Mouse (Mus musculus) hindbrain, embryonic 10.5 days (tissue): ENCODE measurements around the gene Ptpn18. TPM values are rescaled to one million over a fixed set of nuclear protein-coding genes. Genes with fewer than 3 reads are reported as not detected.
"Not testable (repeated sequence)": the region's sequence is repeated elsewhere in the genome, so short reads cannot be mapped to it uniquely, and the experiment has no call there.

Source experiments
- DNase-seq: peaks from one replicate; pipeline ENCODE4 v3.0.0-alpha.2; 2017; ENCODE audit warnings: low spot score
- H3K27ac ChIP-seq: fragments of 300-500 bp; sonication (generic); 2 replicates; pipeline ENCODE4 v1.5.1; 2016; ENCODE audit warnings: mild to moderate bottlenecking, moderate library complexity
- H3K27me3 ChIP-seq: fragments of 300-500 bp; sonication (generic); 2 replicates; pipeline ENCODE4 v1.6.1; 2016; ENCODE audit warnings: mild to moderate bottlenecking; ENCODE audit not compliant: poor library complexity, insufficient read depth, severe bottlenecking
- H3K36me3 ChIP-seq: fragments of 300-500 bp; sonication (generic); 2 replicates; pipeline ENCODE4 v1.6.1; 2016; ENCODE audit warnings: mild to moderate bottlenecking, moderate library complexity
- H3K4me1 ChIP-seq: fragments of 300-500 bp; sonication (generic); replicated peaks from 2 replicates; pipeline ENCODE4 v1.6.1; 2016; ENCODE audit warnings: mild to moderate bottlenecking
- H3K4me3 ChIP-seq: fragments of 300-500 bp; sonication (generic); 2 replicates; pipeline ENCODE4 v1.5.1; 2016; ENCODE audit warnings: mild to moderate bottlenecking, moderate library complexity
- H3K9me3 ChIP-seq: fragments of 300-500 bp; sonication (generic); 2 replicates; pipeline ENCODE4 v1.6.1; 2016; ENCODE audit warnings: mild to moderate bottlenecking, moderate library complexity
- WGBS: fragments of 180-500 bp; shearing (Covaris S2); methylation state at CpG from one replicate; pipeline ENCODE4 v1.1.7; 2016; 5-methylcytosine and 5-hydroxymethylcytosine counted together
- polyA plus RNA-seq: library from polyadenylated mRNA; unstranded; fragments of >200 nt; fragmentation: Nextera tagmentation; extraction: Ambion mirVana; gene quantifications from 2 replicates; pipeline ENCODE4 v1.2.1, GENCODE M21; 2016

Gene Ptpn18
- polyA plus RNA-seq = 8.0 and 10.9 TPM in 2 replicates

DNA sequence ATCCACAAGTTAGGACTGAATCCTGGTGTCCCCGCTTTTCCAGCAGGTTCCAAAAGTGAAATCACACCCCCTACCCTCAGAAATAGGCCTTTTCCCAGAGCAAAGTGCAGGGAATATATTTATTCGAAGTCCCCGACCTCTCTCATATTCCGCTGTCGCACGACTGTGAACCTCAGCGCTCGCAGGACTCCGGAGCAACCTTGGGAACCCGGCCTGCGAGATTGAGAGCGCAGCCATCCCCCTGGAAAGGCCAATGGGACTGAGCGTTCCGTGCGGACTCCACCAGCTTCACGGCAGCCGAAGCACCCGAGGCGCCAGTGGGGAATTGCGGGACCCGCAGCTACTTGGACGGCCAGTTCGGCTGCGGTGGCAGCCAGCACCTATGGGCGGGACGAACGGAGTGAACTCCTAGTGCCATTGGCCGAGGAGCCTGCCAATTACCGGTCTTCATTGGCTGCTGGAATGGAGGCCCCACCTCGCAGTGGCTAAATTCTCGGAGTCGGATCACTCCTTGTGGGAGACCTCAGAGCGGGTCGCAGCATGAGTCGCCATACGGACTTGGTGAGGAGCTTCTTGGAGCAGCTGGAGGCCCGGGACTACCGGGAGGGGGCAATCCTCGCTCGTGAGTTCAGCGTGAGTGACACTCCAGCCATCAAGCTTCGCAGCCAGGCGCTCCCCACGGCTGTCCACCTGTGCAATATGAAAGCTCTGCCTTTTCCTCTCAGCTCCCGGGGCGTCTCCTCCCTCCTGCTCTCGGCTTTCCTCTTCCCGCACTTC lies at the start of gene Ptpn18:
Gene Ptpn18, plus strand, starts transcription at position 479 of the 777 bp plus-strand sequence.
- Histone ChIP-seq H3K27me3 (peaks cover 64% of the 10 kb centered on the region), H3K27ac (no peak within 1 kb of the TSS), H3K9me3 (no peaks in the 10 kb centered on the region), H3K36me3 (no peaks in the 10 kb centered on the region), H3K4me1 (peaks cover 11% of the 10 kb centered on the region), H3K4me3 (peak within 1 kb of the TSS; percentile 65)
- under 1% methylated on average over 48 of the region's 48 CpGs for WGBS
- DNase-seq = peak; percentile 93

DNA sequence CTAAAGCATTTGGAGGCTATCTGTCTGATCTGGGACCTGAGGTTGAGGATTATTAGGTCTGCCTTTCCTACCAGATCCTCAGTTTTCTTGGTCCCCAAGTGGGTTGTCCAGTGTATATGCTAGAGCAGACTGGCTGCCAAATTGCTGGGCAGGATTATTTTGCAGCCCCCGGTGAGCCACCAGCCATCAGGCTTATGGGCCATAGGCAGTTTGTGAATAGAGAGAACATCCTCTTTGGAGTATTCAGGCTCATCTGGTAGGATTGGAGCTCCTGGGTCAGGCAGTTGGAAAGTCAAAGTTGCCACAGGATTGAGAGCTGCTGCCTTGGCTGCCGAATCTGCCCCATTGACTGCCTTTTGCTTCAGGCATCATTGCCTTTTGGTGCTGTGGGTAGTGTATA lies 31.1 kb upstream of the Ptpn18 start:
- H3K9me3 ChIP-seq = peaks cover 54% of the 10 kb centered on the region
- peaks cover 33% of the 10 kb centered on the region for H3K36me3 ChIP-seq
- no peaks in the 10 kb centered on the region for H3K27me3 ChIP-seq
- peaks cover 14% of the 10 kb centered on the region; the same call in 1 of the 2 replicates for H3K4me1 ChIP-seq
- no peak overlapping the region for H3K27ac ChIP-seq
- H3K4me3 ChIP-seq = no peak overlapping the region
- WGBS = 98% methylated on average over 2 of the region's 2 CpGs
- no peak for DNase-seq

DNA sequence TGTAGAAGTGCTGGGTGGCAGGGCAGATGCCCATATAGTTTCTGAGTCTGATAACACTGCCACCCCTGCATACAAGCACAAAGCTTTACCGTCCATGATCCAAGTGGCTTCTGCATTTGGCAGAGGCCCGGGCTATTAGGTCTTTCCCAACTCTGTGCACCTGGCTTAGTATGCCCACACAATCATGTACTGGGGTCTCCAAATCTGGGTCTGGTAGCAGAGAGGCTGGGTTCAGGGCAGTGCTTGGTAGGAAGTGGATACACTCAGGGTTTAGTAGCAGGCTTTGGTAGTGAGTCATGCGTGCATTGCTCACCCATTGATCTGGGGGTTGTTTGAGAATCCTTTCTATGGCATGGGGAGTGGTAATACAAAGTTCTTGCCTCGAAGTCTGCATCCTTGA lies 30.3 kb upstream of the Ptpn18 start:
- Histone ChIP-seq H3K9me3 (peaks cover 54% of the 10 kb centered on the region), H3K27me3 (no peaks in the 10 kb centered on the region), H3K4me3 (no peak overlapping the region), H3K4me1 (peaks cover 21% of the 10 kb centered on the region; the same call in 1 of the 2 replicates), H3K36me3 (peaks cover 33% of the 10 kb centered on the region), H3K27ac (no peak overlapping the region)
- WGBS = 94% methylated on average over 4 of the region's 4 CpGs
- no peak for DNase-seq

DNA sequence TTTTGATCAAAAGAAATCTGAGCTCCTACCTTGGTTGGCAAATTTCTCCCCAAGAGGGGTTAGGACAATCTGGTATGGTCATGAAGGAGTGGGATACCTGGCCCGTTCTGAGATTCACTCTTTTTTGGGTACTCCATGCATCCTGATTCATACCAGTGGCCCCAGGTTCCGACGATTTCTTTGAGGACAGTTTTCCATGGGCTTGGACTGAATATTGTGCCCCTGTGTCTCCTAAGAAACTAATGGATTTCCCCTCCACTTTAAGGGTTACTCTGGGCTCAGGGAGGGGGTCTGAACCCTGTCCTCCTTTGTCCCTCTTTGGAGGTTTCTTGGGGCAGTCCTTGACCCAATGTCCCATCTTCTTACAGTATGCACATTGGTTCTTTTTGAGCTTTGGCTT lies 28.6 kb upstream of the Ptpn18 start:
- H3K27me3 ChIP-seq = no peaks in the 10 kb centered on the region
- WGBS = 98% methylated on average over 3 of the region's 3 CpGs
- H3K4me3 ChIP-seq = no peak overlapping the region
- H3K36me3 ChIP-seq = peaks cover 33% of the 10 kb centered on the region
- peaks cover 25% of the 10 kb centered on the region; the same call in 1 of the 2 replicates for H3K4me1 ChIP-seq
- no peak overlapping the region for H3K27ac ChIP-seq
- DNase-seq = no peak
- H3K9me3 ChIP-seq = peaks cover 54% of the 10 kb centered on the region

DNA sequence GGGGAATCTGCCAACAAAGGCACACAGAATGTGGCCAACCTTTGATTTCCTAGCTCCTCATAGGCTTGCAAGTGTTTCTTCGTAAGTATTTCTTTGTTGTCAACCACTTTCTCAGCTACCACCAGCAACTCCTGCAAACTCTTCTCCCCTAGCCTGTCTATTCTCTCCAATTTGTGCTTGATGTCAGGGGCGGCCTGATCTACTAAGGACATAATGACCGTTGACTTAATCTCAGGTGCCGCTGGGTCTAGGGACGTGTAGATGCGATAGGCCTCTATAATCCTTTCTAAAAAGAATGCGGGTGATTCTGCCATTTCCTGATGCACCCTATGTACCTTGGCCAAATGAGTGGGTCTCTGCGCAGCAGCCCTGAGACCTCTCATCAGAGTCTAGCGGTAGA lies 28.1 kb upstream of the Ptpn18 start:
- Histone ChIP-seq H3K4me1 (peaks cover 25% of the 10 kb centered on the region; the same call in 1 of the 2 replicates), H3K4me3 (no peak overlapping the region), H3K27me3 (no peaks in the 10 kb centered on the region), H3K36me3 (peaks cover 33% of the 10 kb centered on the region), H3K9me3 (peaks cover 53% of the 10 kb centered on the region), H3K27ac (no peak overlapping the region)
- no peak for DNase-seq
- 98% methylated on average over 9 of the region's 9 CpGs for WGBS

DNA sequence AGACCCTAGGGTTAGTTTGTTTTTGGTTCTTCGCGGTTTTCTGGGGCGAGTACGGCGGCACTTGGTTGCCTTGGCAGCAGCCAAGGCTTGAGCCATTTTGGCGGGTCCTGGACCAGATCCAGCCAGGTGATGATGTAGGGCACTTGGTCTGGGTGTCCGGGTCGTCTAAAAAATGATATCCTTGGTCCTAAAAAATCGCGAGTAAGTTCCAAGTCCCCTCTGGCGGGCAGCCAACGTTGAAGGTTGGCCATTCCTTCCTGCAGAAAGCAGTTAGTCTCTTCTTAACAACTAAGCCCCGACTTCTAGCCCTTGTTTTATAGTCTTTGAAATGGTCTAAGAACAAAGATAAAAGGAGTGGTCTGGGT lies 27.2 kb upstream of the Ptpn18 start:
- Histone ChIP-seq H3K36me3 (peaks cover 40% of the 10 kb centered on the region), H3K4me1 (peaks cover 25% of the 10 kb centered on the region; the same call in 1 of the 2 replicates), H3K4me3 (peak overlapping the region; percentile 60), H3K27me3 (no peaks in the 10 kb centered on the region), H3K9me3 (peaks cover 45% of the 10 kb centered on the region), H3K27ac (peak overlapping the region; percentile 91)
- 35% methylated on average over 13 of the region's 13 CpGs for WGBS
- DNase-seq = no peak

DNA sequence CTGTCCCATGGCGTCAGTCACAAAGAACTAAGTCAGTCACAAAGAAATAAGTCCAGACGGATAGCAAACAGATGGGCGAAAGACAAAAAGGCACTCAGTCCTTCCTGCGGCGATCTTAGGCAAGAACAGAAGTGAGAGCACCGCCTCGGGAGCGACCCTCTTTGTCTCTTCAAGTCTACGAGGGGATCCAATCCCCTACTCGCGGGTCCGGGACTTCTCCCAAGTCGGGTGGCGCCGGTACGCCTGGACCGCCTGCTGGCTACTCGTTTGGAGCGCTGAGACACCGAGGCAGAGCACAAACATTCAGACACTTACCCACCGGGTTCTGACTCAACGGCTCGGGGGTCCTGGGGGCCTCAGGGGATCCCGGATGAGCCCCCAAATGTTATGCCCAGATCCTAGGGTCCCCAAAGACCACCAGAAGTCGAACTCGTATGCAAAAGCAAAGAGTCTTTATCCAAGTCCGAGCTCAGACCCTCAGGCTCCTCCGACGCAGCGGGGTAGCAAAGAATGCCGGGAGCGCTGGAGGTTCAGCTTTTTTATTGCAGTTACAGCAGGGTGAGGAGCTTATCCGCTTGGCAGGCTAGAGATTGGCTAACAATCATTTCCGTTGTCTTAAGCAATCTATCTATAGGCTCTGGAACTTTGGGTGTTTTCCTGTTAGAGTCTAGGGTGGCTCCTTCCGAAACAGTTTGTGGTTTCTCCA lies 26.6 kb upstream of the Ptpn18 start:
- 4% methylated on average over 35 of the region's 35 CpGs for WGBS
- H3K9me3 ChIP-seq = peaks cover 41% of the 10 kb centered on the region
- peak overlapping the region; percentile 91 for H3K27ac ChIP-seq
- peak; percentile 76 for DNase-seq
- peaks cover 25% of the 10 kb centered on the region for H3K4me1 ChIP-seq
- peaks cover 45% of the 10 kb centered on the region for H3K36me3 ChIP-seq
- peak overlapping the region; percentile 60 for H3K4me3 ChIP-seq
- H3K27me3 ChIP-seq = no peaks in the 10 kb centered on the region

DNA sequence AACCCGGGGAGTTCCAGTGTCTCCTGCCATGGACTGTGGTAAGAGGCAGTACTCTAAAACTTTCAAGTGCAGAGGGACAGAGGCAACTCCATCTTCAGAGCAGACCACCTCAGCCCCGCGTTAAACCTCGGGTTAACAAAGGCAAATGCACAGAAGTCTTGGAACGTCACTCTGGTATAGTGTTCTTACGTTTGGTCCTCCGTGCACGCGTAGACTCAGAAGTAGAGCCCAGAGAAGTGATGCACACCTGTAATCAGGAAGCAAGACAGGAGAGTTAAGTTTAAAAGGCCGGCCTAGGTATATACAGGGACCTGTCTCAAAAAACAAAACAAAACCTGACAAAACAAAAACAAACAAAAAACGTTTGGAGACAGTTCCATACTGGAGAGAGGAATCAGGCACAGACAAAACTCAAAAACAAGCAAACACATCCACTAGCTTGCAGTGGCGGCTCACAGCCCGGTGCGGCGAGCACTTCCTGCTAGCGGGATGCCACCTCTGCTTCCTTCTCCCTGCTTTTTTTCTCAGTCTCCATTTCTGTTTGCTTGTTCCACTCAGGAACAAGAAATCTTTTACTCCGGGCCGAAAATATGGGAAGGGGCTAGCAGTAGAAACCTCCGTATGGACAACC lies 25.6 kb upstream of the Ptpn18 start:
- peaks cover 35% of the 10 kb centered on the region for H3K9me3 ChIP-seq
- peak overlapping the region; percentile 91 for H3K27ac ChIP-seq
- peaks cover 33% of the 10 kb centered on the region for H3K4me1 ChIP-seq
- H3K27me3 ChIP-seq = no peaks in the 10 kb centered on the region
- WGBS = 8% methylated on average over 19 of the region's 19 CpGs
- DNase-seq = peak; percentile 54
- peaks cover 44% of the 10 kb centered on the region for H3K36me3 ChIP-seq
- H3K4me3 ChIP-seq = peak overlapping the region; percentile 68

DNA sequence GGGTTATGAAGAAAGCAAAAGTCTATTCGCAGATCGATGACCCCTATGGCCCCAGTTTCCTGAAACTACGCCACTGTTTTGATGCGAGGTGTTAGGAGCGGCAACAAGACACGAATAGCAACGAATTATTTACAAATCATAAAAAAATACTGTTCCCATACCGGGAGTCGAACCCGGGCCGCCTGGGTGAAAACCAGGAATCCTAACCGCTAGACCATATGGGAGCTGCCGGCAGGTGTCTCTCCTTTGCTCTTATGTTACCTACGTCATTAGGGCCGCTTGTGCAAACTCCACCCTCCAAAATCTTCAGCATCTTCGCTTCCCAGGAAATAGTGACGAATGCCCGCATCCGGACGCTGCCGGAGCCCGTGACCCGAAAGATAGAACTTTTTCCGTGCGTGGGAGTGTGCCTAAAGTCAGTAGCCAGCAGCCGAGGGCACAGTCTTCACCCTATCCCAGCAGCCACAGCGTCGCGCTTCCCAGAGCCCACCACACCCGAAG lies 24.9 kb upstream of the Ptpn18 start:
- H3K4me3 ChIP-seq = peak overlapping the region; percentile 68
- H3K4me1 ChIP-seq = peaks cover 33% of the 10 kb centered on the region
- no peaks in the 10 kb centered on the region for H3K27me3 ChIP-seq
- H3K9me3 ChIP-seq = peaks cover 28% of the 10 kb centered on the region
- peak; percentile 92 for DNase-seq
- peak overlapping the region; percentile 92 for H3K27ac ChIP-seq
- peaks cover 37% of the 10 kb centered on the region for H3K36me3 ChIP-seq
- WGBS = under 1% methylated on average over 30 of the region's 30 CpGs

DNA sequence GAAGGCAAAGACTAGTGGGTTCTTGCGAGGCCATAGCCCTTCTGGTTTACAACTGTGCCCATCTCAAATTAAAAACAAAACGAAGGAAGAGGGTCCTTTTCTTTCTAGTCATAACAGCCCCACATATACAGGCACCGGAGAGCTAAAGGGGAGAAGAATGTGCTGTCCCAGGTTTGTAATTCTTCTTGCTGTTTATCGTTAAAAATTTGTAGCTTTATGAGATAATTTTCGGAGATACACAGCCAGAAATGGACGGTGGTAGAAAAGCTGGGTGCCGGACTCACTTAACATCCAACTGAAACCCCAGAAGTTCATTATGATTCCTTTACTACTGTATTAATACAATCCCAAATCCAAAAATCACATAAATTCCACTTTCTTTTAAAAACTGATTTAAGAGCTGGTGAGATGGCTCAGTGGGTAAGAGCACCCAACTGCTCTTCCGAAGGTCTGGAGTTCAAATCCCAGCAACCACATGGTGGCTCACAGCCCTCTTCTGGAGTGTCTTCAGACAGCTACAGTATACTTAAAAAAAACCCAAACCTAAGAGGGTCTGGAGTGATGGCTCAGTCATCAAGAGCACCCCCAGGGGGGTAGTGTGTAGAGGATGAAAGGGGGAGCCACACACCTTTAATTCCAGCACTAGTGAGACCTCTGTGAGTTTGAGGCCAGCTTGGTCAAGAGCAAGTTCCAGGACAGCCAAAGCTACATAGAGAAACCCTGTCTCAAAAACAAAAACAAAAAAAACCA lies 24.0 kb upstream of the Ptpn18 start:
- Histone ChIP-seq H3K4me1 (peaks cover 37% of the 10 kb centered on the region), H3K27ac (peak overlapping the region; percentile 92), H3K36me3 (peaks cover 28% of the 10 kb centered on the region), H3K9me3 (peaks cover 19% of the 10 kb centered on the region), H3K4me3 (peak overlapping the region; percentile 68), H3K27me3 (no peaks in the 10 kb centered on the region)
- no peak for DNase-seq
- 37% methylated on average over 8 of the region's 8 CpGs for WGBS

DNA sequence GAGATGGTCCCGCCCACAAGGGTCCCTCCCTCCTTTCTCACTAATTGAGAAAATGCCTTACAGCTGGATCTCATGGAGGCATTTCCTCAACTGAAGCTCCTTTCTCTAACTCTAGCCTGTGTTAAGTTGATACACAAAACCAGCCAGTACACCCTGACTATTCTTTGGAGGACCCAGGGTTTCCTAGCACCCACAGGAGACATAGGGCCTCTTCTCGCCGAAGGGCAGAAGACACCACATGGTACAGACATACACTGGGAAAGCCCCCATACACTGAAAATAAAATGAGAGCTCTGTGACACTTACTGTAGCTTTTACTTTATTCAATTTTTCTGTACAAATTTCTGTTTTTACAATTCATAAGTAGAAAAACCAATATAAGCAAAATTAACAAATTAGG lies 23.2 kb upstream of the Ptpn18 start:
- Histone ChIP-seq H3K27ac (no peak overlapping the region), H3K4me3 (no peak overlapping the region), H3K36me3 (peaks cover 20% of the 10 kb centered on the region), H3K9me3 (peaks cover 11% of the 10 kb centered on the region), H3K27me3 (no peaks in the 10 kb centered on the region), H3K4me1 (peaks cover 45% of the 10 kb centered on the region)
- WGBS = 81% methylated on average over 3 of the region's 3 CpGs
- DNase-seq = no peak

DNA sequence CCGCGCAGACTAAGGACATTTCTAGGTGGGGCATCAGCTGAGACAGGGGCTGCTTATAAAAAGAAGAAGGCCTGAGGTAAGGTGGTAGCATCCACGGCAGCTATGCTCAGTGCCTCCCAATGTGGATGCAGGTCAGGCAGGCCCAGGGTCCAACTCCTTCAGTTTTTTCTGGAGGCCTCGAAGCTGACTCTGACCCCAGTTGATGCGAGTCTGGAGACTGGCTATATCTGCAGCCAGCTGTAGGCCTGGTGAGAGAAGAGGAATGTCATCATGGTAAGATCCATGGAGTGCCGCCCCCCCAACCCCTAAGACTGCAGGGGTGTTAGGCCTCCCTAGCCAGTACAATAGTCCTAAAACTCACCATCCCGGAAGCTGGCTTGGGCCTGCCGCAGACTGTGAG lies 22.2 kb upstream of the Ptpn18 start:
- not testable (repeated sequence) for H3K9me3 ChIP-seq, H3K27me3 ChIP-seq, DNase-seq, H3K4me3 ChIP-seq, H3K27ac ChIP-seq
- H3K36me3 ChIP-seq = peaks cover 21% of the 10 kb centered on the region
- WGBS = 92% methylated on average over 8 of the region's 8 CpGs
- peaks cover 44% of the 10 kb centered on the region for H3K4me1 ChIP-seq
